Mouse (Mus musculus) ES-E14 (cell line): ENCODE data around the gene Hltf. TPM values are rescaled to one million over a fixed set of nuclear protein-coding genes. Genes with fewer than 3 reads are reported as not detected.

ENCODE experiments used
- DNase-seq: peaks from one replicate; pipeline ENCODE4 v3.0.0-alpha.2; 2013; ENCODE audit warnings: low read depth, low spot score
- H3K27ac ChIP-seq: 2 replicates; pipeline ENCODE4 v1.5.1; 2012; ENCODE audit warnings: low read depth, mild to moderate bottlenecking, low read length, moderate library complexity, mixed read lengths; ENCODE audit not compliant: poor library complexity, insufficient read depth, severe bottlenecking
- H3K36me3 ChIP-seq: 2 replicates; pipeline ENCODE4 v1.6.1; 2012; ENCODE audit warnings: mild to moderate bottlenecking, low read length, moderate library complexity, mixed read lengths; ENCODE audit not compliant: control insufficient read depth, poor library complexity, insufficient read depth, severe bottlenecking
- H3K4me1 ChIP-seq, 2 experiments: fragments of 150-350 bp in 1 of 2; sonication (generic) in 1 of 2; 2 replicates each; pipeline ENCODE4 v1.6.1; 2012; ENCODE audit warnings: low read length in 2 of 2, mild to moderate bottlenecking in 1 of 2, mixed read lengths in 1 of 2; ENCODE audit not compliant: control insufficient read depth in 2 of 2, insufficient read depth in 2 of 2, poor library complexity in 1 of 2
- H3K4me3 ChIP-seq, 2 experiments: fragments of 150-350 bp in 1 of 2; sonication (generic) in 1 of 2; 2 replicates each; pipeline ENCODE4 v1.5.1; 2012; ENCODE audit warnings: low read length in 2 of 2, low read depth in 1 of 2, mild to moderate bottlenecking in 1 of 2, mixed read lengths in 1 of 2; ENCODE audit not compliant: insufficient read depth in 1 of 2, poor library complexity in 1 of 2, severe bottlenecking in 1 of 2
- H3K9ac ChIP-seq: 2 replicates; pipeline ENCODE4 v1.6.1; 2012; ENCODE audit warnings: low read depth, mild to moderate bottlenecking, low read length, mixed read lengths; ENCODE audit not compliant: poor library complexity, insufficient read depth, severe bottlenecking
- H3K9me3 ChIP-seq: fragments of 150-350 bp; sonication (generic); 2 replicates; pipeline ENCODE4 v1.6.1; 2012; ENCODE audit warnings: low read depth, mild to moderate bottlenecking, low read length; ENCODE audit not compliant: control insufficient read depth, insufficient read depth
- CHD2 ChIP-seq: IDR thresholded peaks from 2 replicates; pipeline ENCODE4 v1.6.1; 2014; ENCODE audit warnings: mild to moderate bottlenecking, low read depth, low read length, inconsistent platforms
- HCFC1 ChIP-seq: IDR thresholded peaks from 2 replicates; pipeline ENCODE4 v1.6.1; 2012; ENCODE audit warnings: low read length, inconsistent platforms, borderline replicate concordance; ENCODE audit not compliant: insufficient read depth
- MAFK ChIP-seq: IDR thresholded peaks from 2 replicates; pipeline ENCODE4 v1.6.1; 2014; ENCODE audit warnings: mild to moderate bottlenecking, low read depth, low read length, inconsistent platforms; ENCODE audit not compliant: insufficient read depth
- ZC3H11A ChIP-seq: IDR thresholded peaks from 2 replicates; pipeline ENCODE4 v1.6.1; 2012; ENCODE audit warnings: low read depth, mild to moderate bottlenecking, inconsistent platforms, low read length, borderline replicate concordance
- ZNF384 ChIP-seq: IDR thresholded peaks from 2 replicates; pipeline ENCODE4 v1.6.1; 2012; ENCODE audit warnings: low read depth, low read length, inconsistent platforms
- in situ Hi-C, 2 experiments: fragments of 600-800 bp; cut with MboI; formaldehyde crosslinking; loops; one replicate each; pipeline ENCODE4 v1.15.1; 2025; ENCODE audit warnings: low sequenced_read_pairs in 2 of 2, inconsistent platforms in 1 of 2; ENCODE audit not compliant: unreplicated experiment in 2 of 2
- total RNA-seq: library from RNA; depleted of rRNA; stranded (reverse); fragments of 300-350 nt; gene quantifications from 2 replicates; pipeline ENCODE4 v1.2.3, GENCODE M21; 2012

Gene Hltf
- total RNA-seq, 1 experiment, result 21.0 TPM

DNA sequence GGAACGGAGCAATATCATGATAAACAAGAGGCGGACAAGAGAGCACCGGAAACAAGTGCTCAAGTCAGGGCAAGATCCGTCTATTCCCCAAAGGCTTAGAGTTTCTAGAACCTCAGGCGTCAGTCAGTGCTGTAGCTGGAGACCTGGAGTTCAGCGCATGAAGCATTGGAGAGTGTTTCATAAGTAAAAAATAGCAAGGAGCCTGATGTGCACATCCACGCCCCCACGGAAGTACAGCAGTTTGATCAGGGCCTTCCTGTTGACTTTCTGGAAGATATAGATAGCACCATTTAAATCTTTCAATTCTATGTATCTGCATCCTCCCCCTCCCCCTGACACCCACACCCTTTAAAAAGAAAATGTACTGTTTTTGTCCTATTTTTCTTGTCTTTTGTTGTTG, 46.7 kb downstream of the Hltf start:
- no peak overlapping the region for H3K9ac ChIP-seq
- H3K4me3 ChIP-seq, result no peak overlapping the region
- in situ Hi-C loops, result no loop called here
- H3K4me1 ChIP-seq, result no peaks in the 10 kb centered on the region
- no peaks in the 10 kb centered on the region for H3K9me3 ChIP-seq
- TF ChIP-seq ZC3H11A (no peak), HCFC1 (no peak), CHD2 (no peak), ZNF384 (no peak), MAFK (no peak)
- H3K36me3 ChIP-seq, result peaks cover 3% of the 10 kb centered on the region
- no peak overlapping the region for H3K27ac ChIP-seq
- no peak for DNase-seq

DNA sequence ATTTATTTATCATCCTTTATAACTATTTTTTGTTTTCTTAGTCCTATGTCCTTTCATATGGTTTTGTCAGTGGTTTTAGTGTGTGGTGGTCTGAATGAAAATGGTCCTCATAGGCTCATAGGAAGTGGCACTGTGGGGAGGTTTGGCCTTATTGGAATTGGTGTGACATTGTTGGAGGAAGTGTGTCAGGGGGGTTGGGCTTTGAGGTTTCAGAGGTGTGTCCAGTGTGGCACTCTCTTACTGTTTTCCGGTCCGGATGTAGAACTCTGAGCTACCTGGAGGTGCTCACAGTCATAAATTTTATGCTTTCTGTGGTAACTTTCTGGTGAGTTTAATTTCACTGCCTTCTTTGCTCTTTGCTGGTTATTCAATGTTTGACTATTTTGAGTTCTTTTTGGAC, 47.2 kb downstream of the Hltf start:
- H3K9me3 ChIP-seq, result no peaks in the 10 kb centered on the region
- H3K36me3 ChIP-seq, result peaks cover 3% of the 10 kb centered on the region
- H3K4me1 ChIP-seq, result no peaks in the 10 kb centered on the region
- no peak for DNase-seq
- no peak overlapping the region for H3K27ac ChIP-seq
- TF ChIP-seq ZC3H11A (no peak), MAFK (no peak), CHD2 (no peak), HCFC1 (no peak), ZNF384 (no peak)
- H3K9ac ChIP-seq, result no peak overlapping the region
- in situ Hi-C loops, result no loop called here
- no peak overlapping the region for H3K4me3 ChIP-seq

DNA sequence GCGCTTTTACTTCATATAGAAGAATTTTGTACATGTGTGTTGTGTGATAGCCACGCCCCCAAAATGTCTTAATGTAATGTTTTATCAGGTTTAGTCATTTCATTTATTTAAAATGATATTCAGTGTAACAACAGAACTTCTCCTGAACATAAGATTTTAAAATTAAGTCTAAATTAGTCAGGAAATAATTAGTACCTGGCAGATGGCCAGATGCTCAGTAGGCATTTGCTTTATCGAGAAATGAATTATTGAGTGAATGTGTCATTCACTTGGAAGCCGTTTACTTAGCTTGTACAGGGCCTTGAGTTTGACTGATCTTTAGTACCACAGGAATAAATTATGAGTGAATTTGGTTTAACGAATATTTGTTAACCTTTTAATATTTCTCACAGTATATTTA, 51.3 kb downstream of the Hltf start:
- in situ Hi-C loops, result no loop called here
- Histone ChIP-seq H3K4me1 (no peaks in the 10 kb centered on the region), H3K36me3 (peaks cover 8% of the 10 kb centered on the region), H3K9ac (no peak overlapping the region), H3K9me3 (no peaks in the 10 kb centered on the region), H3K4me3 (no peak overlapping the region), H3K27ac (no peak overlapping the region)
- TF ChIP-seq ZC3H11A (no peak), CHD2 (no peak), ZNF384 (no peak), MAFK (no peak), HCFC1 (no peak)
- no peak for DNase-seq

DNA sequence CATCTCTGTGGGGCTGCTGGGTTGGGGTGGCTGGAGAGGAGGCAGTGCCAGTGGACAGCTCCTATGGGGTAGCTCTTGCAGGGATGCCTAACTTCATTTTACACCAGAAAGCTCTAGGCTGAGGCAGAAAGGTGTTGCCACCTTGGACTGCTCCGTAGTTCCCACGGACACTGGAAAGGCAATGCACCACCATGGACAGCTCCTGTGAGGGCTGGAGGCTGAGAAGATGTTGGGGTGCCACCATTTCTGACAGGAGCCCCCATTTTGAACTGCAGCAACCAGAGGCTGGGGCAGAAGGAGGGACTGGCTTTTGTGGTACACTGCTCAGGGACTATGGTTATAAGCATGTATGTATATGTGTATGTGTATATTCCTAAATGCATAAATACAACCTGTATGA, 54.3 kb downstream of the Hltf start:
- no peak overlapping the region for H3K4me3 ChIP-seq
- H3K4me1 ChIP-seq, result no peaks in the 10 kb centered on the region
- H3K27ac ChIP-seq, result no peak overlapping the region
- in situ Hi-C loops, result no loop called here
- DNase-seq, result no peak
- peaks cover 7% of the 10 kb centered on the region for H3K36me3 ChIP-seq
- no peak overlapping the region for H3K9ac ChIP-seq
- no peak for TF ChIP-seq MAFK
- no peak for TF ChIP-seq ZC3H11A
- no peak for TF ChIP-seq CHD2
- no peak for TF ChIP-seq HCFC1
- TF ChIP-seq ZNF384, result no peak
- no peaks in the 10 kb centered on the region for H3K9me3 ChIP-seq
